Mouse (Mus musculus) E14TG2a.4 (cell line): Measurements from ENCODE around the gene Sord.

Experiments used
- CTCF ChIP-seq: conservative IDR thresholded peaks from 2 replicates; pipeline ENCODE4 v1.5.1; 2014; ENCODE audit warnings: low read length
- POU5F1 ChIP-seq: IDR thresholded peaks from 2 replicates; pipeline ENCODE4 v1.6.1; 2014; ENCODE audit warnings: low read length, borderline replicate concordance

DNA sequence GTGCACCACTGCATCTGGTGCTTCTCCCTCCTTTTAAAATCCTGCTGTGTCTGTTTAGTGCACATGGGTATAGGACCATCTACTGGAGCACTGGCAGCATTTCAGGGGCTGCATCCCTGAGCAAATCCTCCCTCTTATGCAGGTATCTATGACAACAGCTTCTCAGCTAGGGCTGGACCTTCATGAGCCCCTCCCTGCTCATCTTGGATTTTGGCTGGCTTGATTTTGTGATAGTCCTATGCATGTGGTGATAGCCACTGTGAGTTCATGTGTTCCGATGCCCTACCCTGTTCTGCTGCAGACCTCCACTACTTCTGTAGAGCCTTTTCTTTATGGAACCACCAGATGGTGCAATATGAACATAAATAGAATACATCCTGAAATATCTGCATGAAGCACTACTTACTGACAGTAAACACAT is 40.0 kb upstream of the Sord start:
- TF ChIP-seq CTCF (no peak), POU5F1 (no peak)
